Mouse (Mus musculus) C2C12 (cell line): Measurements from ENCODE around the gene Cryl1.

Source experiments
- CEBPB ChIP-seq: IDR thresholded peaks from one replicate; pipeline ENCODE4 v1.6.1; 2011; ENCODE audit warnings: low read depth, mild to moderate bottlenecking, control low read depth, moderate library complexity
- CTCF ChIP-seq: IDR thresholded peaks from one replicate; pipeline ENCODE4 v1.5.1; 2011; ENCODE audit not compliant: control insufficient read depth, insufficient read depth, insufficient read length
- FOSL1 ChIP-seq: IDR thresholded peaks from one replicate; pipeline ENCODE4 v1.8.0; 2011; ENCODE audit warnings: mild to moderate bottlenecking, low read length; ENCODE audit not compliant: poor library complexity, insufficient read depth, severe bottlenecking
- MYOD1 ChIP-seq: IDR thresholded peaks from one replicate; pipeline ENCODE4 v1.6.1; 2011; ENCODE audit warnings: low read depth; ENCODE audit not compliant: control insufficient read depth, insufficient read length
- USF1 ChIP-seq: IDR thresholded peaks from one replicate; pipeline ENCODE4 v1.6.1; 2011; ENCODE audit warnings: low read depth, mild to moderate bottlenecking, control low read depth, moderate library complexity

- TF ChIP-seq CTCF (no peak), FOSL1 (no peak), USF1 (no peak), CEBPB (no peak), MYOD1 (peak; percentile 97)
These were observed 67.2 kb downstream of the Cryl1 start for GRCm38 (mm10) chr14:57331097-57331496.
